Mouse (Mus musculus) neural tube, postnatal 0 days (tissue): Measurements from ENCODE around the gene Ptprt. TPM values are rescaled to one million over a fixed set of nuclear protein-coding genes. Genes with fewer than 3 reads are reported as not detected.

Experiments
- polyA plus RNA-seq: library from polyadenylated mRNA; unstranded; fragments of >200 nt; fragmentation: Nextera tagmentation; extraction: Ambion mirVana; gene quantifications from 2 replicates; pipeline ENCODE4 v1.2.1, GENCODE M21; 2015

Ptprt gene
- polyA plus RNA-seq, result 18.8 and 20.3 TPM in 2 replicates

GRCm38 (mm10) chr2:162660941-162661386, at the start of gene Ptprt:
TSS of gene Ptprt (minus strand) at chr2:162661147.

